Mouse (Mus musculus) adrenal gland, adult 18-20 months (tissue): ENCODE results near the gene Gxylt1. TPM values are rescaled to one million over a fixed set of nuclear protein-coding genes. Genes with fewer than 3 reads are reported as not detected.

Experiments
- total RNA-seq, 2 experiments: library from RNA; stranded (reverse); gene quantifications; 1 replicate in 1 of 2; 2 replicates in 1 of 2; pipeline ENCODE4 v1.2.3; 2021

The Gxylt1 gene
- total RNA-seq, 2 experiments from 2014 or later, result 32.2 to 36.6 TPM

Other genes with a start within 250 kb of the Gxylt1 start
- gene Yaf2, start 61.8 kb upstream of the Gxylt1 start, total RNA-seq, result 10 to 100 TPM; 37.7 to 39.1 TPM
- gene Zcrb1, start 123.2 kb upstream of the Gxylt1 start, total RNA-seq, result 10 to 100 TPM; 82.1 to 96.9 TPM
- gene Pphln1, start 123.2 kb upstream of the Gxylt1 start, total RNA-seq, result 10 to 100 TPM; 35.1 to 37.9 TPM